Mouse (Mus musculus) small intestine, adult 2 months (tissue): ENCODE data around the gene Fkbp14.

Experiments
- CTCF ChIP-seq: fragments of 200-500 bp; IDR thresholded peaks from 2 replicates; pipeline ENCODE4 v1.5.1; 2012; ENCODE audit warnings: low read depth, mild to moderate bottlenecking, control low read depth, inconsistent platforms, low read length, moderate library complexity, mixed read lengths; ENCODE audit not compliant: insufficient replicate concordance, insufficient read length; ENCODE audit errors: extremely low read depth
- POLR2A ChIP-seq: fragments of 200-500 bp; IDR thresholded peaks from 2 replicates; pipeline ENCODE4 v1.6.1; 2012; ENCODE audit warnings: low read depth, mild to moderate bottlenecking, control low read depth, inconsistent platforms, low read length, moderate library complexity

DNA sequence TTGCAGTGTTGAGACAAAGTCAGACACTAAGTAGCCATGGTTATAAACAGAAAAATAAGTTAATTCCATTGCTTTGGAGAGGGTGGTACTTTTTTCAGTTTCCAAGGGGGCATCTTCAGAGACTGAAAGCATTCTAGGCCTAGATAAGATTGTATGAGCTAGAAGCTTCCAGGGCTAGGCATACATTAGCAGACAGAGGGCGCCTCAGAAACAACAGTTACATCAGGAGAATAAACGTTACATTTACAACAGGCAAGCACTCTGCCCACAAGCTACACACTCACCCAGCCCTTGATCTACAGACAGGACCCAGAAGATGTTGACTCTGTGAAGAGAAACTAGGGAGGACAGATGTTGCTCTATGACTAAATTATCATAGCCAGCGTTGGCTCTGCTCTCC is 34.4 kb upstream of the Fkbp14 start:
- TF ChIP-seq POLR2A (no peak), CTCF (no peak)
